Mouse (Mus musculus) midbrain, embryonic 16.5 days (tissue): Measurements from ENCODE around the gene Acnat1. TPM values are rescaled to one million over a fixed set of nuclear protein-coding genes. Genes with fewer than 3 reads are reported as not detected.
"Not testable (repeated sequence)": the region's sequence is repeated elsewhere in the genome, so short reads cannot be mapped to it uniquely, and the experiment has no call there.

Experiments used
- ATAC-seq: fragments of 200-750 bp; cut with Nextera tagmentation; 2 replicates; pipeline ENCODE4 v1.8.0; 2017; ENCODE audit warnings: moderate TSS enrichment
- H3K27ac ChIP-seq: fragments of 300-500 bp; sonication (generic); 2 replicates; pipeline ENCODE4 v1.5.1; 2014; ENCODE audit warnings: mild to moderate bottlenecking, low read length, mixed read lengths
- H3K27me3 ChIP-seq: fragments of 300-500 bp; sonication (generic); 2 replicates; pipeline ENCODE4 v1.6.1; 2014; ENCODE audit warnings: low read depth, low read length, mixed read lengths; ENCODE audit not compliant: control insufficient read depth, insufficient read depth
- H3K36me3 ChIP-seq: fragments of 300-500 bp; sonication (generic); 2 replicates; pipeline ENCODE4 v1.6.1; 2014; ENCODE audit warnings: mild to moderate bottlenecking, low read length, moderate library complexity, mixed read lengths; ENCODE audit not compliant: control insufficient read depth, insufficient read depth
- H3K4me1 ChIP-seq: fragments of 300-500 bp; sonication (generic); 2 replicates; pipeline ENCODE4 v1.6.1; 2014; ENCODE audit warnings: mild to moderate bottlenecking, low read length, mixed read lengths; ENCODE audit not compliant: control insufficient read depth, insufficient read depth
- H3K4me2 ChIP-seq: fragments of 300-500 bp; sonication (generic); 2 replicates; pipeline ENCODE4 v1.6.1; 2014; ENCODE audit warnings: mild to moderate bottlenecking, low read length, mixed read lengths
- H3K4me3 ChIP-seq: fragments of 300-500 bp; sonication (generic); 2 replicates; pipeline ENCODE4 v1.5.1; 2014; ENCODE audit warnings: low read depth, mild to moderate bottlenecking, low read length, moderate library complexity, mixed read lengths
- H3K9ac ChIP-seq: fragments of 300-500 bp; sonication (generic); 2 replicates; pipeline ENCODE4 v1.6.1; 2014; ENCODE audit warnings: low read depth, low read length, mixed read lengths
- H3K9me3 ChIP-seq: fragments of 300-500 bp; sonication (generic); replicated peaks from 2 replicates; pipeline ENCODE4 v1.6.1; 2014; ENCODE audit warnings: mild to moderate bottlenecking, low read length, mixed read lengths; ENCODE audit not compliant: control insufficient read depth, poor library complexity, severe bottlenecking
- WGBS: fragments of 180-500 bp; shearing (Covaris S2); extraction: QIAGEN DNeasy Blood & Tissue Kit; methylation state at CpG from one replicate; pipeline ENCODE4 v1.1.7; 2014; 5-methylcytosine and 5-hydroxymethylcytosine counted together
- polyA plus RNA-seq: library from polyadenylated mRNA; unstranded; fragments of >200 nt; fragmentation: Nextera tagmentation; extraction: Ambion mirVana; gene quantifications from 2 replicates; pipeline ENCODE4 v1.2.1, GENCODE M21; 2015

Acnat1 gene
- polyA plus RNA-seq, 1 experiment from 2014 or later = not detected

- Histone ChIP-seq H3K9me3 (no peaks in the 10 kb centered on the region), H3K9ac (no peak within 1 kb of the TSS), H3K4me2 (no peak within 1 kb of the TSS), H3K4me1 (no peaks in the 10 kb centered on the region), H3K36me3 (no peaks in the 10 kb centered on the region), H3K27me3 (no peaks in the 10 kb centered on the region), H3K27ac (no peak within 1 kb of the TSS), H3K4me3 (no peak within 1 kb of the TSS)
- ATAC-seq = no peak
- WGBS = 88% methylated on average over 3 of the region's 3 CpGs
Observed at GRCm38 (mm10) chr4:49506386-49506785, 32.7 kb upstream of the Acnat1 start, which contains the start of gene Baat. Gene Baat (minus strand): TSS chr4:49506557.

- no peaks in the 10 kb centered on the region for H3K9me3 ChIP-seq
- no peak overlapping the region for H3K9ac ChIP-seq
- H3K4me3 ChIP-seq = no peak overlapping the region
- no peaks in the 10 kb centered on the region for H3K36me3 ChIP-seq
- no peaks in the 10 kb centered on the region for H3K27me3 ChIP-seq
- no peak for ATAC-seq
- no peak overlapping the region for H3K4me2 ChIP-seq
- H3K27ac ChIP-seq = no peak overlapping the region
- 96% methylated on average over 1 of the region's 1 CpGs for whole genome bisulfite sequencing
- H3K4me1 ChIP-seq = no peaks in the 10 kb centered on the region
Observed at GRCm38 (mm10) chr4:49503563-49503962, 29.9 kb upstream of the Acnat1 start.

GRCm38 (mm10) chr4:49485934-49486650, 12.4 kb upstream of the Acnat1 start:
- 79% methylated on average over 3 of the region's 3 CpGs for WGBS
- not testable (repeated sequence) for H3K4me1 ChIP-seq, ATAC-seq, H3K36me3 ChIP-seq, H3K9ac ChIP-seq, H3K4me2 ChIP-seq, H3K27me3 ChIP-seq, H3K27ac ChIP-seq, H3K9me3 ChIP-seq, H3K4me3 ChIP-seq

GRCm38 (mm10) chr4:49485442-49485841, 11.7 kb upstream of the Acnat1 start:
- Histone ChIP-seq H3K9me3 (no peaks in the 10 kb centered on the region), H3K27ac (no peak overlapping the region), H3K4me2 (no peak overlapping the region), H3K4me3 (no peak overlapping the region), H3K9ac (no peak overlapping the region), H3K4me1 (no peaks in the 10 kb centered on the region), H3K27me3 (no peaks in the 10 kb centered on the region), H3K36me3 (no peaks in the 10 kb centered on the region)
- no peak for ATAC-seq

- no peak overlapping the region for H3K4me3 ChIP-seq
- no peak overlapping the region for H3K27ac ChIP-seq
- no peaks in the 10 kb centered on the region for H3K9me3 ChIP-seq
- no peaks in the 10 kb centered on the region for H3K27me3 ChIP-seq
- no peak; the same call in 1 of the 2 replicates for ATAC-seq
- no peak overlapping the region for H3K4me2 ChIP-seq
- H3K4me1 ChIP-seq = peaks cover 3% of the 10 kb centered on the region
- 55% methylated on average over 3 of the region's 3 CpGs for WGBS
- H3K36me3 ChIP-seq = no peaks in the 10 kb centered on the region
- no peak overlapping the region for H3K9ac ChIP-seq
Observed at GRCm38 (mm10) chr4:49480896-49481295, 7.2 kb upstream of the Acnat1 start.

- 21% methylated on average over 21 of the region's 21 CpGs for WGBS
- H3K4me1 ChIP-seq = peaks cover 3% of the 10 kb centered on the region
- peak overlapping the region; percentile 29 for H3K4me2 ChIP-seq
- H3K36me3 ChIP-seq = no peaks in the 10 kb centered on the region
- no peaks in the 10 kb centered on the region for H3K27me3 ChIP-seq
- no peak overlapping the region for H3K9ac ChIP-seq
- no peaks in the 10 kb centered on the region for H3K9me3 ChIP-seq
- ATAC-seq = no peak
- H3K27ac ChIP-seq = no peak overlapping the region
- no peak overlapping the region for H3K4me3 ChIP-seq
Observed at GRCm38 (mm10) chr4:49480104-49480760, 6.5 kb upstream of the Acnat1 start.

- not testable (repeated sequence) for H3K4me2 ChIP-seq, H3K4me3 ChIP-seq, H3K4me1 ChIP-seq, H3K9ac ChIP-seq, H3K36me3 ChIP-seq, H3K27me3 ChIP-seq, H3K27ac ChIP-seq, H3K9me3 ChIP-seq, ATAC-seq
- 29% methylated on average over 2 of the region's 2 CpGs for WGBS
Observed at GRCm38 (mm10) chr4:49479035-49479434, 5.3 kb upstream of the Acnat1 start.

GRCm38 (mm10) chr4:49478118-49478877, 4.6 kb upstream of the Acnat1 start:
- Histone ChIP-seq H3K9ac (peak overlapping the region; percentile 41; the same call in 1 of the 2 replicates), H3K9me3 (no peaks in the 10 kb centered on the region), H3K27me3 (no peaks in the 10 kb centered on the region), H3K4me3 (peak overlapping the region; percentile 28), H3K27ac (no peak overlapping the region), H3K4me2 (peak overlapping the region; percentile 61), H3K4me1 (peaks cover 3% of the 10 kb centered on the region), H3K36me3 (no peaks in the 10 kb centered on the region)
- peak; percentile 54; the same call in 1 of the 2 replicates for ATAC-seq
- 19% methylated on average over 19 of the region's 19 CpGs for WGBS

GRCm38 (mm10) chr4:49474583-49474982, 871 bp upstream of the Acnat1 start:
- H3K36me3 ChIP-seq = no peaks in the 10 kb centered on the region
- H3K4me3 ChIP-seq = no peak overlapping the region
- H3K27me3 ChIP-seq = no peaks in the 10 kb centered on the region
- H3K9me3 ChIP-seq = no peaks in the 10 kb centered on the region
- H3K4me2 ChIP-seq = no peak overlapping the region
- H3K4me1 ChIP-seq = peaks cover 3% of the 10 kb centered on the region
- no peak overlapping the region for H3K27ac ChIP-seq
- H3K9ac ChIP-seq = no peak overlapping the region
- no peak for ATAC-seq
